Mouse (Mus musculus) liver, adult (tissue): Measurements from ENCODE around the gene Asgr1.

Experiments
- GATA4 ChIP-seq: IDR thresholded peaks from 2 replicates; pipeline ENCODE4 v1.6.1; 2014; ENCODE audit warnings: mild to moderate bottlenecking, low read length; ENCODE audit not compliant: insufficient replicate concordance

Asgr1 gene

DNA sequence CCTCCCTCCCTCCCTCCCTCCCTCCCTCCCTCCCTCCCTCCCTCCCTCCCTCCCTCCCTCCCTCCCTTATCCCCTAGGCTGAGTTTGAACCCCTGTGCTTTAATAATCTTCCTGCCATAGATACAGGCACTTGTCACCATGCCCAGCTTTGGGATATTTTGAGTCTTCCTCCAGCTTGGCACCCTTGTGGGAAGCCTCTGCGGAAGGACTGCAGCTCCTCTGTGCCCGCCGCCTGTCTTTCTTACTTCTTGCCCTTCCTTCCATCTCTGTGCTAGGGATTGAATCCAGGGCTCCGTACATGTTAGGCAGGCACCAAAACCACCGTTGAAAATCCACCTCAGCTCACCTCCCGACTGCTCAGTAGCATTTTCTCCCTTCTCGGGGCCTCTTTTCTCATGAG, 13.7 kb upstream of the Asgr1 start:
- no peak for TF ChIP-seq GATA4

DNA sequence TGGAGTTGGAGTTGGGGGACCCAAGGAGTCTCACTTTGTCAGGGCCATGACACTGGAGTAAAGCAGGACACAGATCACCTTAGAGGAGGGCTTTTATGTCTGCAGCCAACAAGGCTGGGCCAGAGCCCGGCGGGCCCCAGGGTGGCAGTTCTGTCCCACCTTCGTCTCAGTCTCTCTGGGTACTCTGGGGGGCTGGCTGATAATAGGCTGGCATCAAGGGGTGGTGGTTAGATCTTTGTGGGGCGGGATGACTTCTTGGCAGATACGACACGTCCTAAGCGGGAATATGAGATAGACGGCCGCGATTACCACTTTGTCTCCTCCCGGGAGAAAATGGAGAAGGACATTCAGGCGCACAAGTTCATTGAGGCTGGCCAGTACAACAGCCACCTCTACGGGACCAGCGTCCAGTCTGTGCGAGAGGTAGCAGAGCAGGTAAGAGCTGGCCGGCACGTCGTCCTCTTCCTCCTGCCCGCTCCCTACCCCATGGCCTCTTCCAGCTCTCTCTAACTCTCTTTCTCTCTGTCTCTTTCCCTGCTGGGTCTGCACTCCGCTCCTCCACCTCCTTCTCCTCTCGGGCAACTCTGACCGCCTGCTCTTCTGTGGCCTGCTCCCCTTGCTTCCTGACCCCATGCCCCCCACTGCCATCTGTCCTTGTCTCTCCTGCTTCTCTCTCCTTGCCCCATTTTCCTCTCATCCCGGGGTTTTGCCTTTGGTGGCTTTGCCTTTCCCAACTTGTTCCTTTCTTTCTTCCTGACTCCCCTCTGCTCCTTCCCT, 11.4 kb upstream of the Asgr1 start:
- no peak for TF ChIP-seq GATA4

- no peak for TF ChIP-seq GATA4
Measured at GRCm38 (mm10) chr11:70043665-70044064, 10.2 kb upstream of the Asgr1 start.

DNA sequence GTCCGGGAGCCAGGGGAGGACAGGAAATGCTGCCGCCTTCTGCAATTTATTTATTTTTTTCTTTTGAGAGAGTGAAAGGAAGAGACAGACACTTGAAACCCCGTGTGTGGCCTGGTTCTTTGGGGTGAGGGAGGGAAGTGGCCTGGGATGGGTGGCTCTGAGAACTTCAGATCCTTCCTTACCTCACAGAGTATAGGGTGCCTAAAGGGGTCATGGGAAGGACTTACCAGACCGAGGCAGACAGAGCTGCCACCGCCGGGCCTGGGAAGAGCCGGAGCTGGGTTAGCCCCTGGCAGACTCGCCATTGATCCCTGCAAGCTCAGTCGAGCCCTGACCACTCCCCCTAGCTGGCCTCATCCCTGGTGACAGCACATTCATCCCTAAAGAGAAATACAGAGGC, 8.4 kb upstream of the Asgr1 start:
- TF ChIP-seq GATA4: no peak

GRCm38 (mm10) chr11:70049366-70049765, 4.5 kb upstream of the Asgr1 start:
- no peak for TF ChIP-seq GATA4

DNA sequence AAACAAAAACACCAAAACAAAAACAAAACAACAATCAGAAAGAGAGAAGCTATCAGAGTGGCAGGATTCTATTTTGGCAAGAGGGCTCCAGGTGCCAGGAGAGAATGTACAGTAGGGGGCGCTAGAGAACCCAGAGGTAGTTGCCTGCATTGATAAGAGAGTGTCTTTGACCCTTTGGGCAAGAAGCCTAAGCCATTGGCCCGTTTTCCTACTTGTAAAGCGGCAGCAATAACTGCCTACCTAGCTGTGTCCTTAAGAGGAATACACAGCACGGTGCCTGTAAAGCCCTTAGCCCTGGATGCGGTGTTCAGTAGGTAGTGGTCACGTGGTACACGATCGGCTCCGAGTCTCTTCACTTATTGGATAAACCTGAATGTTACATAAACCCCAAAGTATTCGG, 4.1 kb upstream of the Asgr1 start:
- TF ChIP-seq GATA4: peak; percentile 89

GRCm38 (mm10) chr11:70053156-70053555, 729 bp upstream of the Asgr1 start:
- no peak for TF ChIP-seq GATA4

DNA sequence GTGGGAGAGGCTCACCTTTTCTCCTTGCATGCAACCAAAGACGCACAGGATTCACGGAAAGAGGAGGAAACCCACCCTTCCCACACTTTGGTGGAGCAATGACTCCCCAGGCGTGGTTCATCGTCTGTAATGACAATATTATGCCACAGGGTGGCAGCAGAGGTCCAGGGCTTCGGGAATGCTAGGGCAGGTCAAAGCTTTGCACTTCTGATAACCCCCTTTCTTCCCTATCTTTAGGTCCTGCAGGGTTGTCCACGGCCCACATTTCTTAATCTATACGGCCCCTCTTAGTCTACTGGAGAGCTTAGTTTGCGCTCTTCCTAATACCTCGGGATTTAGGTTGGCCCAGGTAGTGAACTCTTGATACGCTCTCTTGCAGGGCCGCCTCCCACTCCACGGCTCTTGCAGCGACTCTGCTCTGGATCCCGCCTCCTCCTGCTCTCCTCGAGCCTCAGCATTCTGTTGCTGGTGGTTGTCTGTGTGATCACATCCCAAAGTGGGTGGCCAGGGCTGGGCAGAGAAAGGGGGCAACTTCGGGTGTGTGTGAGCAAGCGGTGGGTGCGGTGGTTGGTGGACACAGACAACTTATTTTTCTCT, 1.8 kb downstream of the Asgr1 start:
- TF ChIP-seq GATA4: no peak; the same call in 1 of the 2 replicates

GRCm38 (mm10) chr11:70057805-70058204, 3.9 kb downstream of the Asgr1 start:
- TF ChIP-seq GATA4: no peak

DNA sequence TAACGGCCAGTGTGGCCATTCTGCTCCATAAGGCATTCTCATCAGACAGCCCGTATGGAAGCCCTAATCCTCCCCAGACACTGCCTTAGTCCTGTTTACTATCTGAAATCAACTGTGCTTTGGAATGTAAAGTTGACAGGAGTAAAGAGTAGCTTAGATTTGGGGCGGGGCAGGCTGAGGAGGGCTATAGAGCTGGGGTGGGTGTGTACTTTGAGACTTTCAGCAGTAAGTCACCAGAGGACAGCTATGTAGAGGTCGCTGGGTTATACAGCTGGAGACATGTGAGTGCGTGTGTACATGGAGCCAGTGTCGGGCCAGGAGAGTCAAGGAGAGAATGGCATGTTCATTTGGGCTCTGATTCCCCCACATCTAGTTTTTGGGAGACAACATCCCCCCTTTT, 6.0 kb downstream of the Asgr1 start:
- no peak for TF ChIP-seq GATA4

GRCm38 (mm10) chr11:70063053-70063452, 9.2 kb downstream of the Asgr1 start:
- TF ChIP-seq GATA4: no peak

GRCm38 (mm10) chr11:70066701-70067100, 12.8 kb downstream of the Asgr1 start:
- TF ChIP-seq GATA4: no peak

GRCm38 (mm10) chr11:70068245-70068644, 14.4 kb downstream of the Asgr1 start:
- no peak for TF ChIP-seq GATA4

DNA sequence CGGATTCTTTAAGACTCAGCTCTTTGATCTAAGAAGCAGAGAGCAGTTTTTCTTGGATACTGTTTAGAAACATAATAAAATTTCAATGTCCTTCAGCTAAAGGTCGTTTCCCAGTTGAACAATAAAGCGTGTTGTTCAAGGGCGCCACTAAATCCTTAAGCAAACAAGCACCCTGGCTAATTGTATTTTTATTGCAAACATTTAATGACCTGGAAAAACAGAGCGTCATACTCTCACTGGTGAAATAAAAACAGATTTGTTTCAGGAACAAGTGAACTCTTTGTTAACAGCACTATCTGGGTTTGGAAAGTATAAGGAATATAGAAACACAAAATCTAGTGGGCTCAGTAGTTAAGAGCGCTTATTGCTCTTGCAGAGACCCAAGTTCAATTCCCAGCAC, 16.2 kb downstream of the Asgr1 start:
- no peak for TF ChIP-seq GATA4

DNA sequence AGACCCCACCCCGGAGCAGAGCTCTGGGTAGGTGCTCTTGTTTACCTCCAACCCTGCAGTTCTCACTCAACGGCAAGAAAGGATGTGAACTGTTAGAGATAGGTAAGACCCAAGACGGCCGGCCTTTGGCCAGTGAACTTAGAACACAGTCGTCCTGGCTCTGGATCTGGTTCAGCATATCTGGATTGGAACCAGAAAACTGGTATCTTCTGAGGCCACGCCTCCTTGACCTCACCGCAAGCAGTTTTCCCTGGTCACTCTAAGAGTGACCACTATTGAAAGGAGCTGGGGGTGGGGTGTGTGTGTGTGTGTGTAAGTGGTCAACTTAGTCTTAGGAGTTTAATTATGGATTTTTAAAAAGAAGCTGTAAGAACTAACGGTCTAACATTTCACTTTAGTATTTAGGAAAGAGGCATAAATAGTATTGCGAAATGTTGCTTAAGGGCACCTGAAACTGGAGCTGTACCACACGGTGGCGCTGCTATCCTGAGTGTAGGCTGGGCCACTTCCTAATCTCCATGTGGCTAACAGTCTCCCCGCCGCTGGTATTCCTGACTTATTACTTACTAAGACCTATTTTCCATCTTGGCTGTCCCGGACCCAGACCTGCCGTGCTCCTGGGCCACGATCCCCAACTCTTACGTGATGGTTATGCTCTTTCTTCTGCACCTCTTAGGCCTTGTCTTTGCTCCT, 20.6 kb downstream of the Asgr1 start:
- peak; percentile 62; the same call in 1 of the 2 replicates for TF ChIP-seq GATA4

GRCm38 (mm10) chr11:70075581-70075980, 21.7 kb downstream of the Asgr1 start:
- TF ChIP-seq GATA4: peak; percentile 38; the same call in 1 of the 2 replicates

DNA sequence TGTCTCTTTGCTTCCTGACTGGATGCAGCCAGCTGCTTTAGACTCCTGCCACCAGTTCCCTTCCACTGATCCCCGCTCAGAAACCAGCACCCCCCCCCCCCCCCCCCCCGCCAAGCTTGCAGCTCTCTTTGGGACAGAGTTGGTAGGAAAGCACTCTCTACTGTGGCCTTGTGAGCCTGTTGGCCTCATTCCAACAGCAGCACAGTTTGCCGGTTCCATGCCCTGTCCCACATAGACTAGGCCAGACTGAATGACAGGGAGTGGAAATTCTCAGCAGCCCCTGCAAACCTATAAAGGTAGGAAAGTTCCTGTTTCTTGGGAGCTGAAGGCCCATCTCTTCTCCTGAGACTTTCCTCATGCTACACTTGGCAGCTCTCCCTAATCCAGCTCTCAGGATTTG, 23.6 kb downstream of the Asgr1 start:
- no peak for TF ChIP-seq GATA4

- no peak for TF ChIP-seq GATA4
Measured at GRCm38 (mm10) chr11:70079175-70079574, 25.3 kb downstream of the Asgr1 start.
